Mouse (Mus musculus) layer of hippocampus, adult 9-10 months (tissue): ENCODE measurements around the gene Dnah11.

Source experiments
- DNase-seq: peaks from one replicate; pipeline ENCODE4 v3.0.0; 2022; ENCODE audit warnings: low spot score

Dnah11 gene

DNA sequence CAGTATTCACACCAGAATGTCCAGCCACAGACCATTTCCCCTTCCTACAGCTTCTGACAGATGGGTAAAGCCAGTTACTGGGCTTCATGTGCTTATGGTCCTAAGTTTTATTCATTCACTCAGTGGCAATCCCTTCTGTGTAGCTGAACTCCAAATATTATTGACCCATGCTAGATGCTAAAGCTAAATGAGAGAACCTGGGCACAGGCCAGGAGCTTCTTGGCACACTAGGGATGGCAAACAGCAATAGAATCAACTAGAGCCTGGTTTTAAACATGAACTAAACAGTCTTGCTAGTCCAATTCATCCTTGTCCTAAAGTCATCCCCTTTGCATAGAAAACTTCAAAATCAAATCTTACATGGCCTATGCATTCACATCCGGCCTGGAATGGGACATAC is 113.6 kb downstream of the Dnah11 start:
- DNase-seq = no peak

DNA sequence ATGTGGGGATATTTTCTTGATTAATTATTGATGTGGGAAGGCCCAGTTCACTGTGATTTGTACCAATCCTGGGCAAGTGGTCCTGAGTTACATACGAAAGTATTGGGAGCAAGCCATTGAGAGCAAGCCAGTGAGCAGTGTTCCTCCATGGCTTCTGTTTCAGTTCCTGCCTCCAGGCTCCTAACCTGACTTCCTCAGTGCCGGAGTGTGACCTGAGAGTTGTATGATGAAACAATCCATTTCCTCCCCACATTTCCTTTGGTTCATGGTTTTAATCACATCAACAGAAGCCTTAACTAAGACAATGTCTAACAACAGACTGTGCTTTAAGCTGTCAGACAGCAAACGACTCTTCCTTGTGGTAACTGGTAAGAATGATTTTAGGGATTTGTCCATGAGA is 114.0 kb downstream of the Dnah11 start:
- no peak for DNase-seq

- no peak for DNase-seq
Measured at GRCm38 (mm10) chr12:118084134-118084533, 114.7 kb downstream of the Dnah11 start.

GRCm38 (mm10) chr12:118080441-118080840 is 118.4 kb downstream of the Dnah11 start:
- DNase-seq = no peak

DNA sequence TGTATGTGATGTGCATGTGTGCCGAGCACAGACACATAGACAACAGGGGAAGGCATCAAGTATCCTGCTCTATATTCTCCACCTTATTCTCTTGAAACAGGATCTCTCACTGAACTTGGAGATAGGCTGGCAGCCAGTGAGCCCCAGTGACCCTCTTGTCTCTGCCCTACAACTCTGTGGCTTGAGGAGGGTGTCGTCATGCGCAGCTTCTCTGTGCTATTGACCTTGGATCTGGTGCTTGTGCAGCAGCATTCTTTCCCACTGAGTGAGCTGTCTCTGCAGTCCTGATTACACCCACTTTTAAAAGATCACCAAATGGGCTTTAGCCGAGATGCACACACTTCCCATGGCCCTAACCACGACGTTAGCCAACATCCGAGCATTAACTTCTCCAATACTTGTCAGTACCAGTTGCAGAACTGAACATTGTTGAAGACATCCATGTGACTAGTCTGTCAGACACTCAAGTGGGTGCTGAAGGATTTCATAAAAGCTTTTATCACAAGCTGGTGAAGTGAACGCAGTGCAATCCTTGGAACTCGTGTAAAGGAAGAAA is 120.3 kb downstream of the Dnah11 start:
- no peak for DNase-seq

DNA sequence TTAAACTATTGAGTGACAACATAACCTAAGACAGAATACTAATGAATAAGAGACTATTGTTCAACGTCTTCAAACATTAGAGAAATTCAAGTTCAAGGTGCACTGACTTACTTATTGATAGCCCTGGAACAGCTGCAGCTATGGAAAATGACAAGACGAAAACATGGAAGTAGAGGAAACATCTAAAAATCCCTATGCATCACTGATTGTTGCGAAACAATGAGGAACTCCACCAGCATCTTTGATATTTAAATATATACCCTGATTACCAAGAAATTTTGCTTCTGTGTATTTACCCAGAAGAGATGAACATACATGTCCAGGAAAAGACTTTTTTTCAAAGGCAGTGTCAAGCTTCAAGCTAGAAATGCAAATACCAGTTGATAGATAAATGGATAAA is 122.0 kb downstream of the Dnah11 start:
- no peak for DNase-seq

DNA sequence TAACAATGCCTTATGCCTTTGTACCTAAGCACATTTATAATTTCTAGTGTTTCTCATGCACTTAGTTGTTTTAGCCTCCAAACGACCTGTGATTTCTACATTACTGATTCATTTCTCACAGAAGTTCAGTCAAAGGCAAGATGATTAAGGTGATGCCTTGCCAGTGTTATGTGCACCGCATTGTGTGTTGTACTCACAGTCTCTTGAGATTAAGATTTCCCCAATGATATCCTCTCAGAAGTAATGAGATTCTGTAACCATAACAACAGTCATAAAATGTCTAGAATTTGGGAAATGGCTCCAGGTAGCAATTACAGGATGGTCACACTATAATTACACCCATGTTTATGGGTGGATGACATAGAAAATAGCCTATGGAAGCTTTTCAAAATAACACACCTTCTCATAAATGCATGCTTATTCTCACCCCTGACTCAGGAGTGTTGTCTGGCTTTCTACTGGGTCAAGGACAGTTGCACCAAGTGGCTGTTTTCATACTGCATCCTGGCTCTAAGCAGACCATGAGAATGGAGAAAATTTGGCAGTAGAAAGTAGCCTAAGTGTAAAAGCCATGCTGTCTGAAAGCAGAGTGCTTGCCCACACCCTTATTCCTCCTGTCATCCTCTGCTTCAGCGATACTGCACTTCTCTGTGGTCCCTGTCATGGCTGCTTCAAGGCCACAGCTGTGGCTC is 126.5 kb downstream of the Dnah11 start:
- no peak for DNase-seq

- DNase-seq = no peak
Measured at GRCm38 (mm10) chr12:118071667-118072066, 127.2 kb downstream of the Dnah11 start.

DNA sequence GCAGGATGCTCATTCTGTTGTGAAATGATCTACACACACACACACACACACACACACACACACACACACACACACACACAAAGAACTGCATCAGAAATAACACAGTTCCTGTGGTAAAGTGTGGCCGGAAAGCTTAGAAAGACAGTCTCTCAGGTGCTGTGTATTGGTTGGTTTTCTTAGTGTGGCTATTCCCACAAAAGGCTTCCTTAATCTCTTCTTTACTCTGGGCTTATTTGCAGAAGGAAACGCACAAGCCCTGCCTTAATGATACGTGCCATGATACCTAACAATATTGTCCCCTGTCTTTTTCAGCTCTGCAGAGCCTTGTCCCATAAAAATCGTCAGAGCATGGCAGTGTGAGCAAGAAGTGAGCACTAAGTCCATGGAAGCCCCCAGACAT is 130.1 kb downstream of the Dnah11 start:
- no peak for DNase-seq

- DNase-seq = no peak
Measured at GRCm38 (mm10) chr12:118062343-118062742, 136.5 kb downstream of the Dnah11 start.

- no peak for DNase-seq
Measured at GRCm38 (mm10) chr12:118056876-118057275, 142.0 kb downstream of the Dnah11 start.

- DNase-seq = no peak
Measured at GRCm38 (mm10) chr12:118045381-118045780, 153.5 kb downstream of the Dnah11 start.

GRCm38 (mm10) chr12:118043130-118043647 is 155.7 kb downstream of the Dnah11 start:
- DNase-seq = no peak

DNA sequence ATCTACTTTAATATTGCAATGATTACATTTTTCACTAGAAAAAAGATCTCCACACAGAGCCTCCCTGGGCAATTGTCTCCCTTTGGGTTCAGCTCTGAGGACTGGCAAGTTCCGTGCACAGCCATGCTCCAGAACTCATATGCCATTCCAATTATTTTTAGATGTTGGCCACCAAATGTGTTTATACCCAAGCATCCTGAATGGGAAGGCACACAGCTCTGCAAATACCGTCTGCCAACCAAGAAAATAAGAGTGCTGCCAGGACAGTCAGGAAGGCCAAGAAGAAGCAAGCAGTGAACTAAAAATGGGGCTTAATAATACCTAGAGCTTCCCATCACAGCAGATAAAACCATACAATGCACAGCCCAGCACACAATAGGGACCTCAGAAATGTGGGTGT is 156.6 kb downstream of the Dnah11 start:
- no peak for DNase-seq

GRCm38 (mm10) chr12:118034990-118035389 is 163.9 kb downstream of the Dnah11 start:
- DNase-seq = no peak

DNA sequence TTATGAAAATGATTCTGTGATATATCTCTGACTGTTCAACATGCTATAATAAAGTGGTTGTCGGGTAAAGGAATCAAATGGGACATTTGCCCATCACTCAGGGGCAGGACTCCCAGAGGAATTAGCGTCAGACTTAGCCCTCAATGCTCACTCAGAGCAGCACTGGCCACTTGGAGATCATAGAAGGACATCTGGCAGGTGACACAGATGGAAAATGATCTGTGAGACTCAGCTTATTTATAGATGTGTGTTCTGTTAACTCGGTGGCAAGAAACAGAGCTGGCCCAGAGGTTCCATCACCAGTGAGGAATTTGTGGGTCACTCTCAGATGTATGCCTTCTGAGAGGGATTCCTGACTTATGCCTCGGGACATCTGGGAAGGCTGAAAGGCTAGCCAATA is 173.1 kb downstream of the Dnah11 start:
- DNase-seq = no peak

DNA sequence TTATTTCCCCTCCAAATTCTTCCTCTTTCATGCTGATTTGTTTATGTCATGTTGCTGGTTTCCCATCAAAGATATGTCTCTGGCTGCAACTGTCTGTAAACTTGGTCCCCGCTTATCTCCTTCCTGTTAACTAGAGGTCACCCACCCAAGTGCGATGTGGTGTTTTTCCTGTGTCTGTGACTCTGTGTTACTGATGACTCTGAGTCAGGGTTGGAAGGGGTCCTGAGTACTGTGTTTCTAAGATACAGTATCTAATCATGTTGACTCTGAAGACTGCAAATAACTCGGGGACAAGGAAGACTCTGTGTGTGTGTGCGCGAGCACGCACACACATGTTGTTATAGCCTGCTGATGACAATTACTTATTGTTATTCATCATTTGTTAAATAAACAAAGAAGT is 179.9 kb downstream of the Dnah11 start:
- no peak for DNase-seq

GRCm38 (mm10) chr12:118013872-118014271 is 185.0 kb downstream of the Dnah11 start:
- no peak for DNase-seq

GRCm38 (mm10) chr12:118011921-118012320 is 186.9 kb downstream of the Dnah11 start:
- no peak for DNase-seq

GRCm38 (mm10) chr12:117994938-117995337 is 203.9 kb downstream of the Dnah11 start:
- DNase-seq = no peak

- peak; percentile 31 for DNase-seq
Measured at GRCm38 (mm10) chr12:117993499-117993898, 205.3 kb downstream of the Dnah11 start.

DNA sequence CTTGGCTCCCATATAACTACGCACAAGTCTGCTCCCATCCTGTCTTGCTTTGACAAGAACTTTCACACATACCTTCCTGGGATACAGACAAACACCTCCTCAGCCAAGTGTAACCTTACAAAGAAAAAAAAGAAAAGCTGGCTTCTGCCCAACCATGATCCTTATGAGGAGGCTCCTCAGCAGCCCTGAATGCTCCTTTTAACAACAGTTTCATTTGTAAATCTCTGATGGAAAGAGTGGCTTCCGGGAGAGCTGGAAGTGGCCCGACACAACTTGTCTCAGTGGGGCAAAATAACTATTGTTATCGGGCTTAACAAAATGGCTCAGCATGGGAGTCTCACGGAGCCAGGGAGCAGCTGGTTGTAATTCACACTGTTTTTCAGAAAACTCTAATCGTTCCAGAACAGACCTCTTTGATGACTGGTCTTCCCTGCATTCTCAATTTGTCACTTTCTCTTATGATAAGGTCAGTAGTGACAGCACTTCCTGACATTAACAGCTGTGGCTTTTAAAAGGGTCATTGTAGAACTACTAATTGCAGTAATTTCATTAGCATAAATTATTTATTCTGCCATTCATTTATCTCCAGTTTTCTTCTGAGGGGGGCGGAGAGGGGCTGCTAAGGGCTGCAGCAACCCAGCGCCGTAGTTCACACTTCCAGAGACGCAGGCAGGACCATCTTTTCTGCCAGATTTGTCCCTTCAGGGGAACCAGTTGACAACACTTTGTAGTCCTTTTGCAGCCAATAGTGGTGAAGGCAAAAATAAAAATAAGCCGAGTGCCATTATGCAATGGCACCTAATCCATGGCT is 209.6 kb downstream of the Dnah11 start:
- no peak for DNase-seq

DNA sequence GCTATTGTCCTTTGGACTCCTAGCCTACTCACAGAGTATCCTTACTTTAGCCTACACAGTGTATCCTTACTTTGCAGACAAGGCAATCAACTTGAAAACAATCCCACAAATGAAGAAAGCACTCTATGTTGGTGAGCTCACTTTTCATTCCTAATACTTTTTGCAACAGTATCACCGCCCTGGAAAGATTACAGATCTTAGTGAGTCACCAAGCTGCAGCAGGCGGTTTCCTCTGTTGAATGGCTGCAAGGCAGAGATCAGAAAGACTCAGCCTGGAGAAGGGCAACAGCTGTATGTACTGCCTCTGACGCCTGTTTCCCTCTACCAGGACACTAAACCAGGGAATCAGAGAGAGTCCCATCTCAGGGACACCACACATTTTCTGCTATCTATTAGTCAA is 218.5 kb downstream of the Dnah11 start:
- DNase-seq = no peak
